Mouse (Mus musculus) spleen, postnatal 36 days (tissue): Measurements from ENCODE around the gene Borcs6.

Source experiments
- DNase-seq, 2 experiments: peaks; one replicate each; pipeline ENCODE4 v3.0.0; 2022; ENCODE audit warnings: low spot score in 2 of 2, mixed read lengths in 1 of 2

Borcs6 gene

GRCm38 (mm10) chr11:69048151-69048550 is 11.4 kb upstream of the Borcs6 start:
- no peak for DNase-seq

- DNase-seq, result no peak
Measured at GRCm38 (mm10) chr11:69050748-69051147, 8.8 kb upstream of the Borcs6 start.

- DNase-seq, result no peak
Measured at GRCm38 (mm10) chr11:69051771-69052170, 7.7 kb upstream of the Borcs6 start.

GRCm38 (mm10) chr11:69052824-69053421 is 6.6 kb upstream of the Borcs6 start:
- DNase-seq, result no peak

GRCm38 (mm10) chr11:69053848-69054247 is 5.7 kb upstream of the Borcs6 start:
- no peak for DNase-seq

GRCm38 (mm10) chr11:69058265-69058664 is 1.3 kb upstream of the Borcs6 start:
- DNase-seq, result no peak

- no peak for DNase-seq
Measured at GRCm38 (mm10) chr11:69058729-69059356, 674 bp upstream of the Borcs6 start.

GRCm38 (mm10) chr11:69059975-69060411 is 476 bp downstream of the Borcs6 start:
- DNase-seq, result peak in 1 of 2 experiments; percentile 45

- DNase-seq, result no peak
Measured at GRCm38 (mm10) chr11:69060448-69061254, 1.1 kb downstream of the Borcs6 start.

- DNase-seq, result no peak
Measured at GRCm38 (mm10) chr11:69061255-69061912, 1.9 kb downstream of the Borcs6 start.

- DNase-seq, result peak; percentile 70 to 81
Measured at GRCm38 (mm10) chr11:69062194-69062760, 2.8 kb downstream of the Borcs6 start.

GRCm38 (mm10) chr11:69062761-69063224 is 3.3 kb downstream of the Borcs6 start:
- DNase-seq, result peak; percentile 92 to 95

GRCm38 (mm10) chr11:69063413-69064201 is 4.1 kb downstream of the Borcs6 start:
- peak; percentile 67 to 68 for DNase-seq

GRCm38 (mm10) chr11:69064259-69065133 is 5.0 kb downstream of the Borcs6 start:
- no peak for DNase-seq

GRCm38 (mm10) chr11:69065394-69065925 is 5.9 kb downstream of the Borcs6 start:
- DNase-seq, result no peak

- DNase-seq, result peak in 1 of 2 experiments; percentile 31
Measured at GRCm38 (mm10) chr11:69066163-69066861, 6.8 kb downstream of the Borcs6 start.

- peak; percentile 76 to 85 for DNase-seq
Measured at GRCm38 (mm10) chr11:69066956-69067355, 7.4 kb downstream of the Borcs6 start.

GRCm38 (mm10) chr11:69067601-69068000 is 8.1 kb downstream of the Borcs6 start:
- DNase-seq, result no peak

- DNase-seq, result no peak
Measured at GRCm38 (mm10) chr11:69070093-69070492, 10.6 kb downstream of the Borcs6 start.
